Mouse (Mus musculus) right cerebral cortex, postnatal 36 days (tissue): ENCODE data around the gene Pacrg.

ENCODE experiments used
- DNase-seq, 2 experiments: peaks; one replicate each; pipeline ENCODE4 v3.0.0; 2022; ENCODE audit warnings: low spot score in 2 of 2, mixed read lengths in 1 of 2

The Pacrg gene

GRCm38 (mm10) chr17:10452801-10453200 lies 387.3 kb downstream of the Pacrg start:
- no peak for DNase-seq

GRCm38 (mm10) chr17:10451306-10452077 lies 388.6 kb downstream of the Pacrg start:
- peak; percentile 13 to 18 for DNase-seq

GRCm38 (mm10) chr17:10449800-10450299 lies 390.3 kb downstream of the Pacrg start:
- DNase-seq: no peak

GRCm38 (mm10) chr17:10448417-10448816 lies 391.7 kb downstream of the Pacrg start:
- DNase-seq: no peak

GRCm38 (mm10) chr17:10441501-10442111 lies 398.5 kb downstream of the Pacrg start:
- DNase-seq: peak in 1 of 2 experiments; percentile 8

- DNase-seq: no peak
Observed at GRCm38 (mm10) chr17:10440961-10441360, 399.1 kb downstream of the Pacrg start.

- no peak for DNase-seq
Observed at GRCm38 (mm10) chr17:10439815-10440214, 400.3 kb downstream of the Pacrg start.

- no peak for DNase-seq
Observed at GRCm38 (mm10) chr17:10434867-10435266, 405.2 kb downstream of the Pacrg start.

- DNase-seq: no peak
Observed at GRCm38 (mm10) chr17:10432525-10433180, 407.5 kb downstream of the Pacrg start.

- no peak for DNase-seq
Observed at GRCm38 (mm10) chr17:10431849-10432524, 408.1 kb downstream of the Pacrg start.

GRCm38 (mm10) chr17:10430831-10431230 lies 409.3 kb downstream of the Pacrg start:
- DNase-seq: no peak

- DNase-seq: no peak
Observed at GRCm38 (mm10) chr17:10429406-10429805, 410.7 kb downstream of the Pacrg start.

- no peak for DNase-seq
Observed at GRCm38 (mm10) chr17:10425311-10425710, 414.8 kb downstream of the Pacrg start.

- no peak for DNase-seq
Observed at GRCm38 (mm10) chr17:10417558-10418253, 422.4 kb downstream of the Pacrg start.

GRCm38 (mm10) chr17:10416995-10417394 lies 423.1 kb downstream of the Pacrg start:
- DNase-seq: no peak

- DNase-seq: no peak
Observed at GRCm38 (mm10) chr17:10416101-10416500, 424.0 kb downstream of the Pacrg start.

GRCm38 (mm10) chr17:10414383-10414782 lies 425.7 kb downstream of the Pacrg start:
- no peak for DNase-seq

GRCm38 (mm10) chr17:10413870-10414269 lies 426.2 kb downstream of the Pacrg start:
- no peak for DNase-seq

GRCm38 (mm10) chr17:10410597-10411476 lies 429.3 kb downstream of the Pacrg start:
- no peak for DNase-seq

- no peak for DNase-seq
Observed at GRCm38 (mm10) chr17:10408681-10409081, 431.4 kb downstream of the Pacrg start.
